Mouse (Mus musculus): Measurements from ENCODE around the gene Mtmr1. TPM values are rescaled to one million over a fixed set of nuclear protein-coding genes. Genes with fewer than 3 reads are reported as not detected.

Gene Mtmr1
- polyA plus RNA-seq, 1 experiment from 2014 or later = 7.6 TPM

GRCm38 (mm10) chrX:71412776-71413175 lies 48.2 kb downstream of the Mtmr1 start:
- Histone ChIP-seq H3K27ac (ENCODE audit: low read length) (no peak overlapping the region), H3K9ac (replicated peaks; ENCODE audit: low read depth) (no peak overlapping the region), H3K27me3 (replicated peaks; ENCODE audit: insufficient read depth, low read length) (no peaks in the 10 kb centered on the region), H3K4me1 (ENCODE audit: insufficient read depth, low read depth, low read length) (no peaks in the 10 kb centered on the region), H3K36me3 (ENCODE audit: insufficient read depth, low read length) (no peaks in the 10 kb centered on the region), H3K4me2 (replicated peaks; ENCODE audit: low read depth, low read length) (no peak overlapping the region), H3K9me3 (ENCODE audit: low read length) (no peaks in the 10 kb centered on the region), H3K4me3 (ENCODE audit: low read depth, low read length) (no peak overlapping the region)
- ATAC-seq = no peak
- TF ChIP-seq EP300 (IDR thresholded peaks at IDR 0.05) = no peak
- TF ChIP-seq CTCF (IDR thresholded peaks at IDR 0.05) = no peak
- no peak for DNase-seq (ENCODE audit: low spot score)
- WGBS = 65% methylated on average over 3 of the region's 3 CpGs

GRCm38 (mm10) chrX:71413616-71414015 lies 49.1 kb downstream of the Mtmr1 start:
- no peak overlapping the region for H3K4me2 ChIP-seq (replicated peaks; ENCODE audit: low read depth, low read length)
- DNase-seq (ENCODE audit: low spot score) = no peak
- H3K4me3 ChIP-seq (ENCODE audit: low read depth, low read length) = no peak overlapping the region
- WGBS = 83% methylated on average over 4 of the region's 4 CpGs
- H3K4me1 ChIP-seq (ENCODE audit: insufficient read depth, low read depth, low read length) = no peaks in the 10 kb centered on the region
- no peaks in the 10 kb centered on the region for H3K27me3 ChIP-seq (replicated peaks; ENCODE audit: insufficient read depth, low read length)
- H3K9me3 ChIP-seq (ENCODE audit: low read length) = no peaks in the 10 kb centered on the region
- no peak for TF ChIP-seq EP300 (IDR thresholded peaks at IDR 0.05)
- no peak for TF ChIP-seq CTCF (IDR thresholded peaks at IDR 0.05)
- no peak overlapping the region for H3K9ac ChIP-seq (replicated peaks; ENCODE audit: low read depth)
- no peaks in the 10 kb centered on the region for H3K36me3 ChIP-seq (ENCODE audit: insufficient read depth, low read length)
- ATAC-seq = no peak
- no peak overlapping the region for H3K27ac ChIP-seq (ENCODE audit: low read length)

- Histone ChIP-seq H3K9me3 (ENCODE audit: low read length) (no peaks in the 10 kb centered on the region), H3K27me3 (replicated peaks; ENCODE audit: insufficient read depth, low read length) (no peaks in the 10 kb centered on the region), H3K4me2 (replicated peaks; ENCODE audit: low read depth, low read length) (no peak overlapping the region), H3K27ac (ENCODE audit: low read length) (no peak overlapping the region), H3K4me1 (ENCODE audit: insufficient read depth, low read depth, low read length) (no peaks in the 10 kb centered on the region), H3K4me3 (ENCODE audit: low read depth, low read length) (no peak overlapping the region), H3K9ac (replicated peaks; ENCODE audit: low read depth) (no peak overlapping the region), H3K36me3 (ENCODE audit: insufficient read depth, low read length) (no peaks in the 10 kb centered on the region)
- DNase-seq (ENCODE audit: low spot score) = no peak
- no peak for ATAC-seq
- no peak for TF ChIP-seq EP300 (IDR thresholded peaks at IDR 0.05)
- TF ChIP-seq CTCF (IDR thresholded peaks at IDR 0.05) = peak; percentile 38; the same call in 1 of the 2 replicates
- 67% methylated on average over 1 of the region's 1 CpGs for WGBS
These were observed 60.3 kb downstream of the Mtmr1 start for GRCm38 (mm10) chrX:71424852-71425251.

GRCm38 (mm10) chrX:71425746-71426519 lies 61.4 kb downstream of the Mtmr1 start:
- Histone ChIP-seq H3K36me3 (ENCODE audit: insufficient read depth, low read length) (no peaks in the 10 kb centered on the region), H3K4me2 (replicated peaks; ENCODE audit: low read depth, low read length) (no peak overlapping the region), H3K27ac (ENCODE audit: low read length) (no peak overlapping the region), H3K9ac (replicated peaks; ENCODE audit: low read depth) (no peak overlapping the region), H3K4me3 (ENCODE audit: low read depth, low read length) (no peak overlapping the region), H3K9me3 (ENCODE audit: low read length) (no peaks in the 10 kb centered on the region), H3K27me3 (replicated peaks; ENCODE audit: insufficient read depth, low read length) (no peaks in the 10 kb centered on the region), H3K4me1 (ENCODE audit: insufficient read depth, low read depth, low read length) (no peaks in the 10 kb centered on the region)
- no peak for TF ChIP-seq EP300 (IDR thresholded peaks at IDR 0.05)
- peak; percentile 84 for TF ChIP-seq CTCF (IDR thresholded peaks at IDR 0.05)
- DNase-seq (ENCODE audit: low spot score) (peak; percentile 65), ATAC-seq (peak; percentile 62)
- 33% methylated on average over 7 of the region's 9 CpGs for WGBS

- H3K27me3 ChIP-seq (replicated peaks; ENCODE audit: insufficient read depth, low read length) = no peaks in the 10 kb centered on the region
- DNase-seq (ENCODE audit: low spot score) (no peak), ATAC-seq (no peak)
- H3K9ac ChIP-seq (replicated peaks; ENCODE audit: low read depth) = no peak overlapping the region
- no peaks in the 10 kb centered on the region for H3K9me3 ChIP-seq (ENCODE audit: low read length)
- H3K27ac ChIP-seq (ENCODE audit: low read length) = no peak overlapping the region
- no peak overlapping the region for H3K4me2 ChIP-seq (replicated peaks; ENCODE audit: low read depth, low read length)
- H3K36me3 ChIP-seq (ENCODE audit: insufficient read depth, low read length) = no peaks in the 10 kb centered on the region
- TF ChIP-seq EP300 (IDR thresholded peaks at IDR 0.05) (no peak), CTCF (IDR thresholded peaks at IDR 0.05) (no peak)
- H3K4me1 ChIP-seq (ENCODE audit: insufficient read depth, low read depth, low read length) = no peaks in the 10 kb centered on the region
- H3K4me3 ChIP-seq (ENCODE audit: low read depth, low read length) = no peak overlapping the region
These were observed 62.9 kb downstream of the Mtmr1 start for GRCm38 (mm10) chrX:71427491-71427890.

- H3K4me2 ChIP-seq (replicated peaks; ENCODE audit: low read depth, low read length) = no peak overlapping the region
- TF ChIP-seq CTCF (IDR thresholded peaks at IDR 0.05) (no peak), EP300 (IDR thresholded peaks at IDR 0.05) (no peak)
- no peak overlapping the region for H3K9ac ChIP-seq (replicated peaks; ENCODE audit: low read depth)
- no peaks in the 10 kb centered on the region for H3K27me3 ChIP-seq (replicated peaks; ENCODE audit: insufficient read depth, low read length)
- no peak overlapping the region for H3K4me3 ChIP-seq (ENCODE audit: low read depth, low read length)
- no peaks in the 10 kb centered on the region for H3K36me3 ChIP-seq (ENCODE audit: insufficient read depth, low read length)
- DNase-seq (ENCODE audit: low spot score) = no peak
- 87% methylated on average over 5 of the region's 5 CpGs for WGBS
- no peak for ATAC-seq
- H3K9me3 ChIP-seq (ENCODE audit: low read length) = no peaks in the 10 kb centered on the region
- H3K4me1 ChIP-seq (ENCODE audit: insufficient read depth, low read depth, low read length) = no peaks in the 10 kb centered on the region
- H3K27ac ChIP-seq (ENCODE audit: low read length) = no peak overlapping the region
These were observed 66.3 kb downstream of the Mtmr1 start for GRCm38 (mm10) chrX:71430900-71431299.
